Mouse (Mus musculus) regulatory T cell (primary cell): ENCODE data around the gene 1700008O03Rik.

Experiments used
- in situ Hi-C: fragments of 300-600 bp; cut with MboI, MseI; formaldehyde crosslinking; loops from one replicate; pipeline ENCODE4 v1.15.1; 2025; ENCODE audit warnings: high pct_unique_total_duplicates

1700008O03Rik gene

DNA sequence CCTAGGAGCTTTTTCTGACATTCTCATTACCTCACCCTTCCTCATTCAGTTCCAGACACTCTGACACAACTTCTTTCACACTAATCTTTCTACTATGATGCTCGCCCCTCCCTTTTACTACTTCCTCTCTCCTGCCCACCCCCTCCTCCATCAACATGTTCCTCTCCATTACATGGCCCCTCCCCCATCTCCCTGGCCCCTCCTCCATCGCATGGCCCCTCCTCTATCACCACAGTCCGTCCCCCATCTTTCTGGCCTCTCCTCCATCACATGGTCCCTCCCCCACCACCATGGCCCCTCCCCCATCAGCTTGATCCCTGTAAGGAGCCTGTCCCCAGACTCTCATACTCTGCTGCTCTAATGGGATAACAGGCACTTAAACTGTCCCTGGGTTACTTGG lies 36.6 kb downstream of the 1700008O03Rik start:
- in situ Hi-C loops = no loop called here

GRCm38 (mm10) chr7:44344622-44345021 lies 41.0 kb downstream of the 1700008O03Rik start:
- in situ Hi-C loops = no loop called here

GRCm38 (mm10) chr7:44343459-44344015 lies 42.1 kb downstream of the 1700008O03Rik start:
- in situ Hi-C loops = no loop called here

DNA sequence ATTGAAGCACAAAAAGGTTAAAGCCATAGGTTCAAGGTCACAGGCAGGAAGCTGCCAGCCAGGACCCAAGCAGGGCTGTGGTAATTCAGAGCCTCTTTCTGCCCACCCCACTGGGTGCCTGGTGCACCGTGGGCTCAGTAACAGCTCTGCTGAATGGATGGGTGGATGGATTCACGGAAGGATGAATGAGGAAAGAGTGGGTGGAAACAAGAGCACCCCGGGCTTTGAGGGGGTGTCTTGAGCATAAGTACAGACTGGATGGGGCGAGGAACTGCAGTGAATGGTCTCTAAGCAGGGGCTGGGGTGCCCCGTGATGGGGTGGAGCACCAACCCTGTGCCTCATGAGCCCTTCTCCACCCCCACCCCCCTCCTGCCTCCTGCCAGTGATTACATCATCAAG lies 43.9 kb downstream of the 1700008O03Rik start:
- in situ Hi-C loops = no loop called here

DNA sequence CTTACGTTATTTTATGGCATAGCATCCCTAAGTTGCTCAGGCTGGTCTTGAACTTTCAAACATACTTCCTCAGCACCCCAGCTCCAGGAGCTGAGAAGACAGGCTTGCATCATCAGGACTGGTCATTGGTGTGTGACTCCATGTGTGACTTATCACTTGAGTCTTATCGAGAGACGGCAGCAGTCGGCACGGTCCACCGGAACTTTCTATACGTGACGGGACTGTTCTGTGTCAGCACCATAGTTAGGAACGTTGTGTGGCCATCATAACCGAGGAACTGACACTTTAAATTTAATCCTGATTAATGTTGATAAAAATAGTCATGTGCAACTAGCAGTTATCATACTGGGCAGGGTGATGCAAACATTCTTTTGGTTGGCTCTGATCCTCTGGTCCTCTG lies 44.5 kb downstream of the 1700008O03Rik start:
- in situ Hi-C loops = no loop called here

- in situ Hi-C loops = no loop called here
Measured at GRCm38 (mm10) chr7:44340226-44340625, 45.4 kb downstream of the 1700008O03Rik start.

GRCm38 (mm10) chr7:44337121-44337849 lies 48.3 kb downstream of the 1700008O03Rik start:
- in situ Hi-C loops = no loop called here

DNA sequence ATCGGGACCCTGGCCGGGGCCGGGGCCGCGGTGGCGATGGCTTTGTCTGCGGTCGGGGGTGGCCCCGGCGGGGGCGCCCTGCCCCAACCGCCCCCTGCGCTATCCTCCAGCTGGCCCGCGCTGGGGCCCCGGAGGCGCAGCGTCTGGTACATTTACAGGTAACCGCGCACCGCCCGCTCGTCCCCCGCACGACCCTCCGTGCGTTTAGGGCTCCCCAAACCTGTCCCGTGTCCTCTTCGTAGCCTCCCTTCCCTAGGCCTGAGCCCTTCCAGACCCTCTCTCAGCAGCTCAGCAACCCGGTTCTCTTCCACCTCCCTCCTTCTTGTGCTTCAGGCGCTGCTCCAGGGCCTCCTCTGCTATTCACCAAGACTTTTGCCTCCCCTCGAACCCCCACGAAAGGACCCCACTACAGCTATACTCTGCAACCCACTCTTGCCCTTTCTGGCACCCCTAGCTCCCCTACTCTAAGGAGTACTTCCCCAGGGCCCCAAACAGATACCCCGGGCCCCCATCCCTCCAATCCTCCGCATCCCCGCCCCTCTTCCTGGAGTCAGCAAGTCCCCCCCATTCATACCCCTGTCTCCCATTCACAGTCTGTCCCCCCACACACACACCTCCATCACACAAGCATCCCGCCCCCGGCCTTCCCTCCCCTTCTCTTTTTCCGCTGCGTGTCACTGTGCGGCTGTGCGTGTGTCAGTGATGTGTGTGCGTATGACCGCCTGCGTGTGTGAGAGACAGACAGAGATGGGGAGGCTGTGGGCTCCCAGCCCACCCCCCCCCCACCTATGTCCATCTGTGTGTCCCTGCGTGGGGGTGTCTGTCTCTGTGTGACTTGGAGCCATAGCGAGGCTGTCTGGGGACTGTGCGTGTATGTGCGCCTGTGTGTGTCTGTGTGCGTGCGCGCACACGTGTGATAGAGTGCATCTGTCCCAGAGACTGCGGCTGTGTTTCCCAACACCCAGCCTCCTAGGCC lies 49.3 kb downstream of the 1700008O03Rik start:
- in situ Hi-C loops = no loop called here

DNA sequence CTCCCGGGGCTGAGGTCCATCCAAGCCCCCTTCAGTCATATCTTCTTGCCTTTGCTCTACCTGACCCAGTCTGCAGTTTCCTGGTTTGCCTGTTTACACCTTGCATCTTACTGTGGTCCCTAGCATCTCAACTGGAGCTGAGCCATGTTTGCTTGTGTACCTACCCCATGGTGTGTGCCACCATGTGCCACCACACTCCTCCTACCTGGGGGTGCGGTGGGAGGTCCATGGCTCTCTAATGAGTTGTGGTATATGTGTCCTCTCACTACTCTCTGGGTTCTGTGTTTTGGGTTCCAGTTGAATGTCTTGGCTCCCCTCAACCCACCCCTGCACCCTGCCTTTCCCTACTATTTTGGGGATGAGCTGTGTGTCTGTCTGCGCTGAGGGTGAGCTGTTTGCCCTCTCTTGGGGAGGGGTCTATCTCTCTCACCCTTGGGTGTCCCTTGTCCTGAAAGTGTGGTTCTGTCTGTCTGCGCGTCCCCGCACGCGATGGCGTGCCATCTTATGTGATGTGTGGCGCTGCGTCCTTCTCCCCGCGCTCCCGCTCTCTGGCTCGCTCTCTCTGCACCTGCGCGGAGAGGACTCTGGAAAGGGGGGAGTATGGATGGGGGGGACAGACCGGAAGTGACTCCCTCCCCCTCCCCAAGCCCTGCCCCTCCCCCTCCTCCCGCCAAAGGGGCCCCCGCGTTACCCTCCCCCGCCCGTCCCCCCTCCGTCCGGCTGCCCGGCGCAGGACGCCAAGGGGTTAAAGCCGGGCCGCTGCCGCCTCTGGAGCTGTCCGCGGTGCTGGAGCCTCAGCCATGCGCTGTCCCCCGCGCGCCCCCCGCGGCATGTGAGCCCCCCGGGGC lies 50.4 kb downstream of the 1700008O03Rik start:
- in situ Hi-C loops = no loop called here

DNA sequence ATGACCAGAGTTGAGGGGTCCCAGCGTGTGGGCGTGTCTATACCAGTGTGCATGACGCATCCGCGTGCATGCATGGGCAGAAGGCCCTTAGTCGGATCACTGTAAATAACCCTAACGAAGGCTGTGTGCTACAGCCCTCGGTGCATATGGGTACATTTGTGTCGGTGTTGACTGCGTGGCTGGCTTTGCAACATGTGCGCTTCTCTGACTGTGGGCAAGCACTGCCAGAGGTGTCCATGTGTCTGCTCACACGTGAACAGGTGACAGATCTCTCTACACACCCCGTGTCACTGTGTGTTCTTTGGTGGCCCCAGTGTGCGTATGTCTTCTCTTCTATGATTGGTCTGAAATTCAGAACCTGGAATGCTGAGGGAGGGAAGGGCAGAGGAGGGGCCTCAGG lies 51.5 kb downstream of the 1700008O03Rik start:
- in situ Hi-C loops = no loop called here

- in situ Hi-C loops = no loop called here
Measured at GRCm38 (mm10) chr7:44332336-44332735, 53.3 kb downstream of the 1700008O03Rik start.

DNA sequence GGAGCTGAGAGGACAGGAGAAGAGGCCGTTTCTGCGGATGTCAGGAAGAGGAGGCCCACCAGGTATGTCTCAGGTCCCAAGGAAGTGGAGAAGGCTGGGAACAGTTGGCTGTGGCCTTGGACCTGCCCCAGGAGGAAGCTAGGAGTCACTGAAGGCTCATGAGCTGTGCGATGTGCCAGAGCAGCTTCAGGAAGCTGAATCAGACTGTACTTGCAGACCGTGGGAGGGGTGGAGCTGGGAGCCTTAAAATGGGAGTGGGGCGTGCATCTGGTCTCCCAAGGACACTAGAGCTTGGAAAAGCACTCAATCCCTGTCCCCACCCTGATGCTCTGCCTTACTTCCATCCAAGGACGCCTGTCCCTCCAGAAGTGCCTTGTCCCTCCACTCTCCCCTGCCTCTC lies 59.0 kb downstream of the 1700008O03Rik start:
- in situ Hi-C loops = no loop called here

- in situ Hi-C loops = no loop called here
Measured at GRCm38 (mm10) chr7:44322290-44322689, 63.3 kb downstream of the 1700008O03Rik start.

GRCm38 (mm10) chr7:44320886-44321285 lies 64.7 kb downstream of the 1700008O03Rik start:
- in situ Hi-C loops = no loop called here

DNA sequence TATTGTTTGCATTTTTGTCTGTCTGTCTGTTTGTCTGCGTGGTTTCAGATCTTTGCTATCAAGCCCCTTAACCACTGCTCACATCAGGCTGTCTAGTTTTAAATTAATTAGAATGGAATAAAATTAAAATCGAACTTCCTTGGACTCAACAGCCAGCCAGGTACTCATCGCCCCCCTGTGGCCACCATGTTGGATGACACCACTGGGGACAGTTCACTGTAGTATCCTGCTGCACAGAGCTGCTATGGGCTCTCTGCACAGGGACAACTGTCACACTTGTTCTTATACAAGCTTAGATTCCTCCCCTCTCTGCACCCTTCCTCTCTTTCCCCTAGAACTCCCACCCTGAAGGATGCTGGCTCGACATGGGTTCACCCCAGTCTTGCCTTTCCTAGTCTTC lies 67.7 kb downstream of the 1700008O03Rik start:
- in situ Hi-C loops = no loop called here

- in situ Hi-C loops = loop anchor here (5.0 kb wide), 2 partner anchors 40 to 45 kb away; no protein-coding TSS in a partner anchor
Measured at GRCm38 (mm10) chr7:44312484-44312883, 73.1 kb downstream of the 1700008O03Rik start.

DNA sequence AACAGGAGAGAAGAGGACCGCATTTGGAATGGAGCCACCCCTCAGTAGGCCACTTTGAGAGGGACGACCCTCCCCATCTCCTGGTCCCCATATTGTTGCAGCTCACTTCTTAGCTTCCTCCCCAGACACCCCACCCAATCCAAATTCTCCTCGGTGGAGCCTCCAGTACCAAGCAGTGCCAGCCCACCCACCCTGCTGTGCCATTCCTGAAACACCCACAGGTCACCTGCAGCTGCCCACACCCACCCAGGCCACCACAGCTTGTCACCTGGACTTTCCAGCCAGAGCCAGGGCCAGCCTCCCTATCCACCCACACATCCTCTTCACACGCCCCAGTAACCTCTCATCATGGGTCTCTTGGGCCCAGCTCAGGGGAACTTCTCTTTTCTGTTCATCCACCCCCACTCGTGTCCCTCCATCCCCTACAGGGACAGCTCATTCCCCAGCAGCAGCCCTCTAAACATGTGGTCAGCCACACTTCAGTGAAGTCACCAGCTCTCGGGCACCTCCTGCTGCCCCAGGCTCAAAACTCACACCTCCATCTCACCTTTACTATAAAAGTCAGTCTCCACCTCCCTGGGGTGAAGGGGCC lies 73.8 kb downstream of the 1700008O03Rik start:
- in situ Hi-C loops = loop anchor here (5.0 kb wide), 2 partner anchors 40 to 45 kb away; no protein-coding TSS in a partner anchor

DNA sequence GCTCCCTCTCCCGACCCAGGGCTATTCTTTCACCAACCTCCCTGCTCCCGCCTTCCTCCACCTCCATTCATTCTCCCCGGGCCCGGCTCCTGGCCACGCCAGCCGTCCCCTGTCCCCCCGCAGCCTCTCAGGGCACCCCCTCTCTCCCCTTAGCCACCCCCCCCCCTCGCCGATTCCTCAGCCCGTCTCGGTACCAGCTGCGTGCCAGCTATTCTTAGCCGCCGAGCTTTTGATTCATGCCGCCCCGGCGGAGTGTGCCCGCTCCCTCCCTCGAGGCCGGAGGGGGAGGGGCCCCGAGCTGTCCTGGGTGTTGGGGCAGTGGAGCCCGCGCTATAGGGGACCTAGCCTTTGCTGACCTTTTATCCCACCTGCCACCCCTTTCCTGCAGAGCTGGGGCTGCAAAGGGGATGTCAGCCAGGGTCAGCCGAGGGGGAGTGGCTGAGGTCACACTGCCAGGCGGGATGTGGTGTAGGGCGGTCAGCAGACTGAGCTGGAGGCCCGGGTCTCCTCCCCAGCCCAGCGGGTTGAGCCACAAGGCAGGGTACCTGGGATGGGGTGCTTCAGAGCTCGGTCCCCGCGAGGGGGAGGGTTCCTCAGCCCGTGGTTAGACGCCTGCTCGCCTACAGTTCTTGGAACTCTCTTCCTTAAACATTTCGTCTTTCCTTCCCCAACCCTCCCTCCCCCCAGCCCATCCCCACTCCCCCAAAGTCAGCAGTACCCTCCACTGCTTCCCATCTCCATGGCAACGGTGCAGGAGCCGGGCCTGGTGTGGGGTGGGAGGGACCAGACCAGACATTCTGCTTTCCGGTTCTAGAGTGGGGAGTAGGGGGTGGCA lies 74.5 kb downstream of the 1700008O03Rik start:
- in situ Hi-C loops = loop anchor here (5.0 kb wide), 2 partner anchors 41 to 44 kb away; no protein-coding TSS in a partner anchor

GRCm38 (mm10) chr7:44310285-44310877 lies 75.2 kb downstream of the 1700008O03Rik start:
- in situ Hi-C loops = loop anchor here (5.0 kb wide), 2 partner anchors 42 to 43 kb away; no protein-coding TSS in a partner anchor
